Mouse (Mus musculus): ENCODE data around the gene Tspyl4.

GRCm38 (mm10) chr10:34297980-34298753 is 925 bp downstream of the Tspyl4 start:
- no peak for TF ChIP-seq POLR2A (IDR thresholded peaks at IDR 0.05; ENCODE audit: low read depth, low read length)
- no peak for TF ChIP-seq CTCF (IDR thresholded peaks at IDR 0.05; ENCODE audit: borderline replicate concordance, insufficient read depth, low read length)

Measured in embryonic fibroblast, embryonic 13.5 days (primary cell).